Mouse (Mus musculus): ENCODE measurements around the gene Rsad2. TPM values are rescaled to one million over a fixed set of nuclear protein-coding genes. Genes with fewer than 3 reads are reported as not detected.

Rsad2 gene
- total and polyA plus RNA-seq, 3 experiments: 0.04 to 0.12 (median 0.06) TPM

GRCm38 (mm10) chr12:26416636-26417295 lies 39.5 kb downstream of the Rsad2 start:
- in situ Hi-C loops (cut with MboI; ENCODE audit: low pct_ligation_motif_present, low pct_unique_long_range_greater_than_20kb, low sequenced_read_pairs) (no loop called here), dilution Hi-C loops (cut with MboI; ENCODE audit: extremely low pct_ligation_motif_present, extremely low pct_unique_long_range_greater_than_20kb, low sequenced_read_pairs) (no loop called here)
- Histone ChIP-seq H3K36me3 (replicated peaks in 1 of 2; ENCODE audit: control insufficient read depth in 1 of 2, insufficient read depth in 1 of 2, low read length in 1 of 2) (no peaks in the 10 kb centered on the region), H3K4me2 (ENCODE audit: insufficient read depth, low read depth, poor library complexity, severe bottlenecking) (no peak overlapping the region), H3K27ac (ENCODE audit: insufficient read depth, low read depth) (no peak overlapping the region), H3K4me3 (replicated peaks in 1 of 3; ENCODE audit: low read depth in 2 of 3, low read length in 2 of 3, poor library complexity in 1 of 3) (no peak overlapping the region), H3K27me3 (replicated peaks) (no peaks in the 10 kb centered on the region), H3K4me1 (ENCODE audit: control insufficient read depth in 1 of 2, insufficient read depth in 2 of 2) (peaks cover 0 to 18% of the 10 kb centered on the region in 2 experiments; a peak in 2 of 4 replicates), H3K9me3 (replicated peaks; ENCODE audit: low read length) (no peaks in the 10 kb centered on the region), H3K9ac (ENCODE audit: insufficient read depth, low read depth) (no peak overlapping the region), H3K79me2 (replicated peaks; ENCODE audit: control insufficient read depth, extremely low read depth, insufficient read depth, poor library complexity, severe bottlenecking) (no peaks in the 10 kb centered on the region)
- no peak for TF ChIP-seq HCFC1 (IDR thresholded peaks at IDR 0.05; ENCODE audit: low read depth, low read length)
- no peak for TF ChIP-seq MXI1 (IDR thresholded peaks at IDR 0.05; ENCODE audit: low read depth, low read length)
- no peak for TF ChIP-seq CHD2 (IDR thresholded peaks at IDR 0.05; ENCODE audit: low read length)
- no peak for TF ChIP-seq MAFK (IDR thresholded peaks at IDR 0.05; ENCODE audit: insufficient replicate concordance, low read length)
- no peak for TF ChIP-seq ZMIZ1 (IDR thresholded peaks at IDR 0.05; ENCODE audit: low read depth, low read length)
- TF ChIP-seq ZKSCAN1 (IDR thresholded peaks at IDR 0.05; ENCODE audit: borderline replicate concordance, low read depth, low read length): no peak
- no peak for TF ChIP-seq NRF1 (IDR thresholded peaks at IDR 0.05; ENCODE audit: low read depth, low read length)
- TF ChIP-seq CTCF (conservative IDR thresholded peaks at IDR 0.05 in 1 of 2, IDR thresholded peaks at IDR 0.05 in 1 of 2; ENCODE audit: low read depth in 2 of 2, low read length in 2 of 2): no peak
- DNase-seq (ENCODE audit: extremely low read depth): no peak

- peak; percentile 62 for DNase-seq (ENCODE audit: extremely low read depth)
- Histone ChIP-seq H3K9ac (ENCODE audit: insufficient read depth, low read depth) (no peak within 1 kb of the TSS), H3K27me3 (replicated peaks) (no peaks in the 10 kb centered on the region), H3K27ac (ENCODE audit: insufficient read depth, low read depth) (no peak within 1 kb of the TSS), H3K36me3 (replicated peaks in 1 of 2; ENCODE audit: control insufficient read depth in 1 of 2, insufficient read depth in 1 of 2, low read length in 1 of 2) (no peaks in the 10 kb centered on the region), H3K4me2 (ENCODE audit: insufficient read depth, low read depth, poor library complexity, severe bottlenecking) (peak within 1 kb of the TSS; percentile 50), H3K4me3 (replicated peaks in 1 of 3; ENCODE audit: low read depth in 2 of 3, low read length in 2 of 3, poor library complexity in 1 of 3) (peak within 1 kb of the TSS in 2 of 3 experiments; percentile 51 to 55), H3K4me1 (ENCODE audit: control insufficient read depth in 1 of 2, insufficient read depth in 2 of 2) (peaks cover 0 to 18% of the 10 kb centered on the region in 2 experiments; a peak in 2 of 4 replicates), H3K9me3 (replicated peaks; ENCODE audit: low read length) (no peaks in the 10 kb centered on the region), H3K79me2 (replicated peaks; ENCODE audit: control insufficient read depth, extremely low read depth, insufficient read depth, poor library complexity, severe bottlenecking) (no peaks in the 10 kb centered on the region)
- in situ Hi-C loops (cut with MboI; ENCODE audit: low pct_ligation_motif_present, low pct_unique_long_range_greater_than_20kb, low sequenced_read_pairs) (no loop called here), dilution Hi-C loops (cut with MboI; ENCODE audit: extremely low pct_ligation_motif_present, extremely low pct_unique_long_range_greater_than_20kb, low sequenced_read_pairs) (no loop called here)
- no peak for TF ChIP-seq SMC3 (IDR thresholded peaks at IDR 0.05; ENCODE audit: low read depth, low read length)
- TF ChIP-seq ZMIZ1 (IDR thresholded peaks at IDR 0.05; ENCODE audit: low read depth, low read length): no peak
- no peak for TF ChIP-seq TBP (conservative IDR thresholded peaks at IDR 0.05; ENCODE audit: low read depth, low read length)
- no peak for TF ChIP-seq CHD2 (IDR thresholded peaks at IDR 0.05; ENCODE audit: low read length)
- no peak for TF ChIP-seq EP300 (IDR thresholded peaks at IDR 0.05; ENCODE audit: low read length)
- peak in 1 of 2 experiments; percentile 50; a peak in 2 of 4 replicates for TF ChIP-seq CTCF (conservative IDR thresholded peaks at IDR 0.05 in 1 of 2, IDR thresholded peaks at IDR 0.05 in 1 of 2; ENCODE audit: low read depth in 2 of 2, low read length in 2 of 2)
- 0 out of 2 replicates have a peak, but pooled peaks have one; percentile 39 for TF ChIP-seq NRF1 (IDR thresholded peaks at IDR 0.05; ENCODE audit: low read depth, low read length)
Observed at GRCm38 (mm10) chr12:26415104-26415771, 41.0 kb downstream of the Rsad2 start, which contains the start of gene Rnf144a. TSS of gene Rnf144a (minus strand) at chr12:26415254.
